Mouse (Mus musculus): ENCODE data around the gene Pdlim4. TPM values are rescaled to one million over a fixed set of nuclear protein-coding genes. Genes with fewer than 3 reads are reported as not detected.

Pdlim4 gene
- total and polyA plus RNA-seq, 3 experiments = not detected

DNA sequence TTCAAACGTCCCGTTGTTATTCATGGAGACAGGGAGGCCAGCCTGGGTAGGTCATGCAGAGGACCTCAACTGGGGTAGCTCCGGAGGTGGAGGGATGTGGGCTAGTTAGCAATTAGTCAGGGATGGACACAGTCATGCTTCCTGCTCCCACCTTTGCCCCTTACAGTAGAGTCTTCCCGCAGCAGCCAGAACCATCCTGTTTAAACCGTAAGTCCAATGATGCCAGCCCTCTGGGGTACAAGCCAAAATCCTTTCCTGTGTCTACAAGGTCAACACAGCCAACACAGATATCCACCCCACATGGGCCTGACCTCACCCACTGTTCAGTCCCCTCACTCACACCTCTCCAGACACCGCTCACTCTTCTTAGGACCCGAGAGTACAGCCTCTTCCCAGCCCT lies 17.7 kb downstream of the Pdlim4 start:
- no peak for DNase-seq (ENCODE audit: extremely low read depth)
- Histone ChIP-seq H3K36me3 (replicated peaks in 1 of 2; ENCODE audit: control insufficient read depth in 1 of 2, insufficient read depth in 1 of 2, low read length in 1 of 2) (no peaks in the 10 kb centered on the region), H3K4me2 (ENCODE audit: insufficient read depth, low read depth, poor library complexity, severe bottlenecking) (no peak overlapping the region), H3K4me3 (replicated peaks in 1 of 3; ENCODE audit: low read depth in 2 of 3, low read length in 2 of 3, poor library complexity in 1 of 3) (no peak overlapping the region), H3K79me2 (replicated peaks; ENCODE audit: control insufficient read depth, extremely low read depth, insufficient read depth, poor library complexity, severe bottlenecking) (no peaks in the 10 kb centered on the region), H3K4me1 (ENCODE audit: control insufficient read depth in 1 of 2, insufficient read depth in 2 of 2) (peaks cover 0 to 8% of the 10 kb centered on the region in 2 experiments; a peak in 2 of 4 replicates), H3K27ac (ENCODE audit: insufficient read depth, low read depth) (no peak overlapping the region), H3K9me3 (replicated peaks; ENCODE audit: low read length) (no peaks in the 10 kb centered on the region), H3K27me3 (replicated peaks) (no peaks in the 10 kb centered on the region), H3K9ac (ENCODE audit: insufficient read depth, low read depth) (no peak overlapping the region)
- in situ Hi-C loops (cut with MboI; ENCODE audit: low pct_ligation_motif_present, low pct_unique_long_range_greater_than_20kb, low sequenced_read_pairs) (loop anchor here (5.0 kb wide), 1 partner anchor 49 kb away; no protein-coding TSS in a partner anchor), dilution Hi-C loops (cut with MboI; ENCODE audit: extremely low pct_ligation_motif_present, extremely low pct_unique_long_range_greater_than_20kb, low sequenced_read_pairs) (no loop called here)
- TF ChIP-seq USF2 (conservative IDR thresholded peaks at IDR 0.05; ENCODE audit: low read depth, low read length) = no peak
- TF ChIP-seq JUND (conservative IDR thresholded peaks at IDR 0.05; ENCODE audit: low read depth, low read length) = no peak
- no peak for TF ChIP-seq CHD2 (IDR thresholded peaks at IDR 0.05; ENCODE audit: low read length)
- TF ChIP-seq NELFE (IDR thresholded peaks at IDR 0.05; ENCODE audit: low read depth, low read length) = no peak
- TF ChIP-seq MAFK (IDR thresholded peaks at IDR 0.05; ENCODE audit: insufficient replicate concordance, low read length) = no peak
- no peak for TF ChIP-seq CHD1 (IDR thresholded peaks at IDR 0.05; ENCODE audit: low read depth, low read length)
- TF ChIP-seq IRF4 (IDR thresholded peaks at IDR 0.05; ENCODE audit: low read depth, low read length) = no peak
- no peak for TF ChIP-seq TCF12 (IDR thresholded peaks at IDR 0.05; ENCODE audit: low read depth, low read length)
- TF ChIP-seq RAD21 (IDR thresholded peaks at IDR 0.05; ENCODE audit: low read depth, low read length) = no peak
- no peak for TF ChIP-seq ZMIZ1 (IDR thresholded peaks at IDR 0.05; ENCODE audit: low read depth, low read length)
- TF ChIP-seq ZC3H11A (IDR thresholded peaks at IDR 0.05; ENCODE audit: low read depth, low read length) = no peak
- TF ChIP-seq SMC3 (IDR thresholded peaks at IDR 0.05; ENCODE audit: low read depth, low read length) = no peak
- no peak for TF ChIP-seq POLR2AphosphoS2 (IDR thresholded peaks at IDR 0.05; ENCODE audit: low read depth, low read length)
- no peak for TF ChIP-seq SIN3A (IDR thresholded peaks at IDR 0.05; ENCODE audit: low read length)
- TF ChIP-seq CTCF (conservative IDR thresholded peaks at IDR 0.05 in 1 of 2, IDR thresholded peaks at IDR 0.05 in 1 of 2; ENCODE audit: low read depth in 2 of 2, low read length in 2 of 2) = no peak
- no peak for TF ChIP-seq NRF1 (IDR thresholded peaks at IDR 0.05; ENCODE audit: low read depth, low read length)
- no peak for TF ChIP-seq TBP (conservative IDR thresholded peaks at IDR 0.05; ENCODE audit: low read depth, low read length)
- no peak for TF ChIP-seq USF1 (IDR thresholded peaks at IDR 0.05; ENCODE audit: low read depth, low read length)
- no peak for TF ChIP-seq MXI1 (IDR thresholded peaks at IDR 0.05; ENCODE audit: low read depth, low read length)
- no peak for TF ChIP-seq MEF2A (IDR thresholded peaks at IDR 0.05; ENCODE audit: borderline replicate concordance, low read depth, low read length)

DNA sequence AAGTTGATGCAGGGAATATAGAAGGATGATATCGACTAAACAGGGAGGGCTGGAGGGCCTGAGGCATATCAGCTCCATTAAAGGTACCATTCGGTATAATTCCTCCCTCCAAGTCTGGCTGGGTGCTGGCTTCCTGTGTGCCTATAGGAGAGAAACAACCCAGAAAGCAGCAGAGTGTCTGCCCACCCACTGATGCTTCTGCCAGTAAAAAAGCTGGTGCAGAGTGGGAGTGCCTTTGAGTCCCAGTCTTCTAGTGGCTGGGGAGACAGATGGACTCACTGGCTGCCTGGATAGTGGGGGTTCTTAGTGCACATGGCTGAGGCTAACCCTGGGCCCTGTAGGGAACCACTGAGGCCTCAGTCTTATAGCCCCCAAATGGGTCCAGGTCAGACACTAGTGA lies 18.6 kb downstream of the Pdlim4 start:
- no peaks in the 10 kb centered on the region for H3K79me2 ChIP-seq (replicated peaks; ENCODE audit: control insufficient read depth, extremely low read depth, insufficient read depth, poor library complexity, severe bottlenecking)
- in situ Hi-C loops (cut with MboI; ENCODE audit: low pct_ligation_motif_present, low pct_unique_long_range_greater_than_20kb, low sequenced_read_pairs) = loop anchor here (5.0 kb wide), 1 partner anchor 48 kb away; no protein-coding TSS in a partner anchor
- DNase-seq (ENCODE audit: extremely low read depth) = no peak
- no peak for TF ChIP-seq TBP (conservative IDR thresholded peaks at IDR 0.05; ENCODE audit: low read depth, low read length)
- TF ChIP-seq ZNF384 (IDR thresholded peaks at IDR 0.05; ENCODE audit: low read depth, low read length) = no peak
- no peak for TF ChIP-seq NRF1 (IDR thresholded peaks at IDR 0.05; ENCODE audit: low read depth, low read length)
- no peak for TF ChIP-seq NELFE (IDR thresholded peaks at IDR 0.05; ENCODE audit: low read depth, low read length)
- no peak for TF ChIP-seq ZKSCAN1 (IDR thresholded peaks at IDR 0.05; ENCODE audit: borderline replicate concordance, low read depth, low read length)
- no peak for TF ChIP-seq POLR2A (IDR thresholded peaks at IDR 0.05; ENCODE audit: low read depth, low read length)
- no peak for TF ChIP-seq IRF4 (IDR thresholded peaks at IDR 0.05; ENCODE audit: low read depth, low read length)
- no peak for TF ChIP-seq MXI1 (IDR thresholded peaks at IDR 0.05; ENCODE audit: low read depth, low read length)
- TF ChIP-seq JUND (conservative IDR thresholded peaks at IDR 0.05; ENCODE audit: low read depth, low read length) = no peak
- TF ChIP-seq SIN3A (IDR thresholded peaks at IDR 0.05; ENCODE audit: low read length) = no peak
- no peak for TF ChIP-seq ZMIZ1 (IDR thresholded peaks at IDR 0.05; ENCODE audit: low read depth, low read length)
- TF ChIP-seq RCOR1 (conservative IDR thresholded peaks at IDR 0.05; ENCODE audit: low read depth, low read length) = no peak
- H3K4me2 ChIP-seq (ENCODE audit: insufficient read depth, low read depth, poor library complexity, severe bottlenecking) = no peak overlapping the region
- H3K9ac ChIP-seq (ENCODE audit: insufficient read depth, low read depth) = no peak overlapping the region
- dilution Hi-C loops (cut with MboI; ENCODE audit: extremely low pct_ligation_motif_present, extremely low pct_unique_long_range_greater_than_20kb, low sequenced_read_pairs) = no loop called here
- H3K27ac ChIP-seq (ENCODE audit: insufficient read depth, low read depth) = no peak overlapping the region
- H3K4me3 ChIP-seq (replicated peaks in 1 of 3; ENCODE audit: low read depth in 2 of 3, low read length in 2 of 3, poor library complexity in 1 of 3) = no peak overlapping the region
- no peaks in the 10 kb centered on the region for H3K27me3 ChIP-seq (replicated peaks)
- no peaks in the 10 kb centered on the region for H3K9me3 ChIP-seq (replicated peaks; ENCODE audit: low read length)
- peaks cover 0 to 8% of the 10 kb centered on the region in 2 experiments; a peak in 2 of 4 replicates for H3K4me1 ChIP-seq (ENCODE audit: control insufficient read depth in 1 of 2, insufficient read depth in 2 of 2)
- H3K36me3 ChIP-seq (replicated peaks in 1 of 2; ENCODE audit: control insufficient read depth in 1 of 2, insufficient read depth in 1 of 2, low read length in 1 of 2) = no peaks in the 10 kb centered on the region

All from CH12.LX (cell line).